Mouse (Mus musculus) myocyte (in vitro differentiated cells): ENCODE measurements at regions not wholly inside any gene's neighbourhood (a gene's known extent, or its start where the extent isn't known, plus 50 kb on each side); places are given as distances from the start of the nearest gene placed in this dataset.

ENCODE experiments used
- H3K27me3 ChIP-seq: one replicate; pipeline ENCODE4 v1.6.1; 2011; ENCODE audit not compliant: control insufficient read depth, insufficient read depth, insufficient read length
- H3K36me3 ChIP-seq: one replicate; pipeline ENCODE4 v1.6.1; 2011; ENCODE audit not compliant: control insufficient read depth, insufficient read depth
- H3K4me2 ChIP-seq: one replicate; pipeline ENCODE4 v1.6.1; 2011; ENCODE audit warnings: low read depth, control low read depth
- H3K4me3 ChIP-seq: one replicate; pipeline ENCODE4 v1.5.1; 2011; ENCODE audit warnings: mild to moderate bottlenecking, control low read depth, moderate library complexity
- H3K79me2 ChIP-seq: one replicate; pipeline ENCODE4 v1.6.1; 2011; ENCODE audit not compliant: control insufficient read depth, insufficient read depth
- H3ac ChIP-seq: one replicate; pipeline ENCODE4 v1.6.1; 2011; ENCODE audit not compliant: control insufficient read depth, insufficient read length
- CEBPB ChIP-seq: IDR thresholded peaks from 2 replicates; pipeline ENCODE4 v1.6.1; 2011; ENCODE audit warnings: mild to moderate bottlenecking, moderate library complexity; ENCODE audit not compliant: poor library complexity, insufficient read depth, severe bottlenecking
- E2F4 ChIP-seq: IDR thresholded peaks from one replicate; pipeline ENCODE4 v1.6.1; 2011; ENCODE audit warnings: mild to moderate bottlenecking, control low read depth, moderate library complexity; ENCODE audit not compliant: insufficient read depth
- MAX ChIP-seq: IDR thresholded peaks from one replicate; pipeline ENCODE4 v1.6.1; 2011; ENCODE audit warnings: low read depth, mild to moderate bottlenecking, control low read depth
- MYOD1 ChIP-seq, 3 experiments: IDR thresholded peaks; one replicate each; pipeline ENCODE4 v1.6.1; 2011; ENCODE audit warnings: control low read depth in 2 of 3, low read depth in 2 of 3, mild to moderate bottlenecking in 2 of 3, moderate library complexity in 1 of 3; ENCODE audit not compliant: insufficient read length in 2 of 3, control insufficient read depth in 1 of 3
- MYOG ChIP-seq, 3 experiments: IDR thresholded peaks; one replicate each; pipeline ENCODE4 v1.6.1; 2011; ENCODE audit warnings: control low read depth in 2 of 3, low read depth in 2 of 3, mild to moderate bottlenecking in 2 of 3; ENCODE audit not compliant: insufficient read length in 2 of 3, control insufficient read depth in 1 of 3, insufficient read depth in 1 of 3
- POLR2A ChIP-seq: IDR thresholded peaks from one replicate; pipeline ENCODE4 v1.6.1; 2011; ENCODE audit warnings: low read depth, mild to moderate bottlenecking, control low read depth, moderate library complexity; ENCODE audit not compliant: insufficient read length
- POLR2AphosphoS2 ChIP-seq: IDR thresholded peaks from one replicate; pipeline ENCODE4 v1.6.1; 2011; ENCODE audit warnings: low read depth, control low read depth; ENCODE audit not compliant: insufficient read length
- REST ChIP-seq: IDR thresholded peaks from one replicate; pipeline ENCODE4 v1.6.1; 2011; ENCODE audit warnings: mild to moderate bottlenecking, control low read depth, moderate library complexity; ENCODE audit not compliant: insufficient read depth, insufficient read length
- SRF ChIP-seq: IDR thresholded peaks from one replicate; pipeline ENCODE4 v1.6.1; 2011; ENCODE audit warnings: low read depth; ENCODE audit not compliant: control insufficient read depth, insufficient read length
- TCF12 ChIP-seq: IDR thresholded peaks from one replicate; pipeline ENCODE4 v1.6.1; 2011; ENCODE audit warnings: mild to moderate bottlenecking, control low read depth; ENCODE audit not compliant: poor library complexity, insufficient read depth, severe bottlenecking
- TCF3 ChIP-seq: IDR thresholded peaks from one replicate; pipeline ENCODE4 v1.6.1; 2011; ENCODE audit warnings: low read depth, control low read depth; ENCODE audit not compliant: insufficient read length
- USF1 ChIP-seq: IDR thresholded peaks from one replicate; pipeline ENCODE4 v1.6.1; 2011; ENCODE audit warnings: low read depth, mild to moderate bottlenecking, control low read depth, moderate library complexity

DNA sequence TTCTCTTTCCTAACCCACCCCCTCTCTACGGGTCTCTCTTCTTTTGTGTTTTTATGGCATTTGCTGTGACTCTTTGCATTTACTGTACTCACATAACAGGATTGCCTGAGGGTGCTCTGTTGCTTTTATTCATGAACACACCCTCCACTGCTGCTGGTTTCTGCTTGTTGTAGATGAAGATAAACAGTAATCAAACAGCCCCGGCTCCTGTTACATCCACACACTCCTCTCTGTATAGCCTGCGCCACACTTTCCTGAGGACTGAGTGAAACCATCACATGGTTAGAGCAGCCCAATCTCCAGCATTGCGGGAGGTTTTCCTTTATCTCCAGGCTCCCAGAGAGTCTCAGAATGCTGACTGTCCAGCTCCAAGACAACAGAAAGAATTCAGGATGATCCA lies 296.0 kb upstream of the Cdh4 start:
- TF ChIP-seq E2F4 (no peak), MAX (no peak), CEBPB (no peak), POLR2A (no peak), USF1 (no peak), MYOG (IDR thresholded peaks at IDR 0.05; ENCODE audit: control insufficient read depth in 1 of 3, insufficient read depth in 1 of 3, insufficient read length in 2 of 3, low read depth in 2 of 3) (no peak), SRF (no peak)
- Histone ChIP-seq H3K79me2 (no peaks in the 10 kb centered on the region), H3K4me3 (no peak overlapping the region)

DNA sequence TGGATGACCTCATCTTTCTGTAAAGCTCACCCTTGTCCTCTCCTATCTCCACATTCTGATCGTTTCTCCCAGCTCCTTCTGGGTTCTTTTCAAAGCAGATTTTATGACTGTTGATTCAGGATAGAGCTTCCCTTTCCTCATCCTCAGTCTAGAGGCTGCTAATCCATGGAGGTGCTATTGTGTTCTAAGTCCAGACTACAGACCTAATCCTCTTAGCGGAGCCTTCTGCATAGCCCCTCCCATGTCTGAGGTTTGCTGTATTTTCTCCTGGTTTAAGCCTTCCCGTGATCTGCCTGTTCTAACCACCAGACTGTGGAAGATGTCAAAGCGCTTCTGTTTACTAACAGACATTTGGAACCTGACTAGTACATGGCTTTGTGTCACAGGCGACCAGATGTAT lies 294.0 kb upstream of the Cdh4 start:
- Histone ChIP-seq H3ac (no peak overlapping the region), H3K4me2 (no peak overlapping the region)
- TF ChIP-seq USF1 (no peak), MYOD1 (IDR thresholded peaks at IDR 0.05; ENCODE audit: control insufficient read depth in 1 of 3, insufficient read length in 2 of 3, low read depth in 2 of 3) (no peak), MYOG (IDR thresholded peaks at IDR 0.05; ENCODE audit: control insufficient read depth in 1 of 3, insufficient read depth in 1 of 3, insufficient read length in 2 of 3, low read depth in 2 of 3) (no peak), TCF12 (no peak)

More for the DNA sequence above, 296.0 kb upstream of the Cdh4 start:
- no peak overlapping the region for H3ac ChIP-seq
- H3K27me3 ChIP-seq: no peaks in the 10 kb centered on the region
- no peaks in the 10 kb centered on the region for H3K36me3 ChIP-seq
- H3K4me2 ChIP-seq: no peak overlapping the region

DNA sequence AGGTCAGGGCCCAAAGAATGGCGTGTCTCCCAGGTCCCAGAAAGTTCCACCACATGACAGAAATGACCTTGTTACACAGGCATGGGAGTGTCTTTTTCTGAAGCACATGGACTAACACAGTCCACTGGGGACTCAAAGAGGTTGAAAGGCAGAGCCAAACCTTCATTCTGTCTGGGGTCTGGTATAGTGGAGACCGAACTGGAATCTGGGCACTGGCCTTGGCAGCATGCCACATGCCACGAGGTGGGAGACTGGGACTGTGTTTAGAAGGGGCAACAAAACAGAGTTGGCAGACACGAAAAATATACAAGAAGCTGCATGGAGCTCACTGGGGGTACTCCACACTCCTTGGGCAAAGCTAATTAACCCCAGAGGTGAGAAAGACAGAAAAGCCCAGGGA lies 293.6 kb upstream of the Cdh4 start:
- H3K79me2 ChIP-seq: no peaks in the 10 kb centered on the region
- no peak overlapping the region for H3K4me2 ChIP-seq
- no peaks in the 10 kb centered on the region for H3K36me3 ChIP-seq
- TF ChIP-seq POLR2A (no peak), MYOD1 (IDR thresholded peaks at IDR 0.05; ENCODE audit: control insufficient read depth in 1 of 3, insufficient read length in 2 of 3, low read depth in 2 of 3) (no peak), POLR2AphosphoS2 (no peak), REST (no peak), TCF12 (no peak), E2F4 (no peak), TCF3 (no peak), USF1 (no peak), MYOG (IDR thresholded peaks at IDR 0.05; ENCODE audit: control insufficient read depth in 1 of 3, insufficient read depth in 1 of 3, insufficient read length in 2 of 3, low read depth in 2 of 3) (no peak), CEBPB (no peak), SRF (no peak), MAX (no peak)
- H3K4me3 ChIP-seq: no peak overlapping the region
- no peak overlapping the region for H3ac ChIP-seq
- no peaks in the 10 kb centered on the region for H3K27me3 ChIP-seq

More for the DNA sequence above, 294.0 kb upstream of the Cdh4 start:
- no peak overlapping the region for H3K4me3 ChIP-seq
- H3K36me3 ChIP-seq: no peaks in the 10 kb centered on the region
- no peaks in the 10 kb centered on the region for H3K79me2 ChIP-seq
- H3K27me3 ChIP-seq: no peaks in the 10 kb centered on the region

DNA sequence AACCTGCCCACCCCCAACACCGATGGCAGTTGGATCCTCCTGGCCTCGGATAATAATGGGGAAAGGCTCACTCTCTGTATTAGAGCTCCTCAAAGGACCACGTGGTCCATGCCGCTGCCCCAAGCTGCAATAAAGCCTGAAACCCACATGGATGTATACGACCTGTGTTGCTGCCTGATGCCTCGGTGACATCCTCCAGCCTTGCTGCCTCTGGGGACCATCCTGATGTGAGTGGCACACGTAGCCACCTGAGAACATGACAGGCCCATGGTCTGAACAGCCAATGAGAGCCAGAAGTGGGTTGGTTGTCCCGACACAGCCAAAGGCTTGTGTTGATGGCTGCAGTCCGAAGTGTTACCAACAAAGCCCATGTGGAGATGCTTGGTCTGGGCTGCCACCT lies 283.4 kb upstream of the Cdh4 start:
- TF ChIP-seq MYOG (IDR thresholded peaks at IDR 0.05; ENCODE audit: control insufficient read depth in 1 of 3, insufficient read depth in 1 of 3, insufficient read length in 2 of 3, low read depth in 2 of 3) (no peak), USF1 (no peak), TCF12 (no peak), POLR2A (no peak), MYOD1 (IDR thresholded peaks at IDR 0.05; ENCODE audit: control insufficient read depth in 1 of 3, insufficient read length in 2 of 3, low read depth in 2 of 3) (no peak), E2F4 (no peak), TCF3 (no peak), CEBPB (no peak), MAX (no peak), POLR2AphosphoS2 (no peak), REST (no peak), SRF (no peak)
- Histone ChIP-seq H3ac (no peak overlapping the region), H3K79me2 (no peaks in the 10 kb centered on the region), H3K4me3 (no peak overlapping the region), H3K27me3 (no peaks in the 10 kb centered on the region), H3K36me3 (no peaks in the 10 kb centered on the region), H3K4me2 (no peak overlapping the region)

DNA sequence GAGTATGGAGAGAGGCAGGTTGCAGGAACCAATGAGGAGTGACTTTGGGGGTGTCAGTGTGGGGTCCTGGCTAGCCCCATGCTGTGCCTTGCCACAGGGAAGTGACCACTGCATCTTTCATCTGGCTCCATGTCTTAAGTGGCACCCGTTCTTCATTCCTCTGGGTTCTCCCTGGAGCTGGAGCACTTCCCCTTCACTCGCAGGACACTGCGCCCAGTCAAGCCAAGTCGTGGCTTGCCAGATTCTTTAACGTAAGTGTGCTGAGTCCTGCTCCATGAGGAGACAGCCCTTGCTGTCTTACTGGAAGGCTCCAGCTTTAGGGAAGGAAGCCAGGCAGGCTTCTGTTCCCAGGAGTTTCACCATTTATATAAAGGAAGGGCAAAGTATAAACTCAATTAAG lies 279.1 kb upstream of the Cdh4 start:
- TF ChIP-seq MYOG (IDR thresholded peaks at IDR 0.05; ENCODE audit: control insufficient read depth in 1 of 3, insufficient read depth in 1 of 3, insufficient read length in 2 of 3, low read depth in 2 of 3) (no peak), POLR2A (no peak), MYOD1 (IDR thresholded peaks at IDR 0.05; ENCODE audit: control insufficient read depth in 1 of 3, insufficient read length in 2 of 3, low read depth in 2 of 3) (no peak), SRF (no peak), POLR2AphosphoS2 (no peak), REST (no peak), TCF12 (no peak), E2F4 (no peak), CEBPB (no peak), TCF3 (no peak), USF1 (no peak), MAX (no peak)

More for the DNA sequence above, 279.1 kb upstream of the Cdh4 start:
- H3K79me2 ChIP-seq: no peaks in the 10 kb centered on the region
- no peak overlapping the region for H3ac ChIP-seq
- H3K4me2 ChIP-seq: no peak overlapping the region
- H3K27me3 ChIP-seq: no peaks in the 10 kb centered on the region
- no peaks in the 10 kb centered on the region for H3K36me3 ChIP-seq
- H3K4me3 ChIP-seq: no peak overlapping the region
